Mouse (Mus musculus) c-Kit-negative CD71-positive TER-119-positive erythroid progenitor cells, embryonic 14.5 days (primary cell): ENCODE measurements around the gene Ptprr.

Source experiments
- DNase-seq: peaks from one replicate; pipeline ENCODE4 v3.0.0-alpha.2; 2013; ENCODE audit warnings: low read depth, low spot score

The Ptprr gene

GRCm38 (mm10) chr10:116266561-116267433 is 248.8 kb downstream of the Ptprr start:
- no peak for DNase-seq

GRCm38 (mm10) chr10:116267434-116267822 is 249.4 kb downstream of the Ptprr start:
- no peak for DNase-seq

- DNase-seq = no peak
These were observed 250.3 kb downstream of the Ptprr start for GRCm38 (mm10) chr10:116268343-116268742.

GRCm38 (mm10) chr10:116270646-116271469 is 252.8 kb downstream of the Ptprr start:
- DNase-seq = no peak

GRCm38 (mm10) chr10:116271470-116271915 is 253.5 kb downstream of the Ptprr start:
- no peak for DNase-seq

GRCm38 (mm10) chr10:116272156-116272555 is 254.1 kb downstream of the Ptprr start:
- DNase-seq = no peak

- DNase-seq = no peak
These were observed 257.3 kb downstream of the Ptprr start, which contains the start of gene Ptprb for GRCm38 (mm10) chr10:116275280-116275679. TSS of gene Ptprb (plus strand) at chr10:116275523.

GRCm38 (mm10) chr10:116286697-116287344 is 268.8 kb downstream of the Ptprr start:
- DNase-seq = no peak

GRCm38 (mm10) chr10:116288130-116288529 is 270.1 kb downstream of the Ptprr start:
- no peak for DNase-seq

GRCm38 (mm10) chr10:116290483-116290882 is 272.5 kb downstream of the Ptprr start:
- no peak for DNase-seq

GRCm38 (mm10) chr10:116291153-116291755 is 273.2 kb downstream of the Ptprr start:
- no peak for DNase-seq

- DNase-seq = no peak
These were observed 278.4 kb downstream of the Ptprr start for GRCm38 (mm10) chr10:116296439-116296838.

GRCm38 (mm10) chr10:116297854-116298253 is 279.8 kb downstream of the Ptprr start:
- DNase-seq = no peak

GRCm38 (mm10) chr10:116300824-116301223 is 282.8 kb downstream of the Ptprr start:
- DNase-seq = no peak

GRCm38 (mm10) chr10:116301258-116301657 is 283.2 kb downstream of the Ptprr start:
- no peak for DNase-seq

- no peak for DNase-seq
These were observed 286.3 kb downstream of the Ptprr start for GRCm38 (mm10) chr10:116304355-116304754.

GRCm38 (mm10) chr10:116309460-116309859 is 291.4 kb downstream of the Ptprr start:
- no peak for DNase-seq

- DNase-seq = no peak
These were observed 292.6 kb downstream of the Ptprr start for GRCm38 (mm10) chr10:116310516-116311210.

GRCm38 (mm10) chr10:116319246-116319645 is 301.2 kb downstream of the Ptprr start:
- DNase-seq = peak; percentile 22
